25 mouse cellular contexts compared by ENCODE assay signal in genomic region chr5:150306497-150306896, GRCm38 (mm10).
A peak's percentile ranks its signal among the peaks of the same experiment; 100 is the strongest.
DNase-seq lines count a peak whose midpoint lies in the region; ATAC-seq and TF ChIP-seq lines count a peak whose summit lies in the region.
"Had no signal": no experiment of that assay in that cellular context is flagged by ENCODE, and none has a peak within 500 bp of the region (broad histone marks: within the 10 kb centered on the region; RNA-seq: fewer than 3 reads in every experiment).

No protein-coding gene starts in this region.

- no peak overlapping the region; the same call in 1 of the 2 replicates for H3K4me3 ChIP-seq in spleen, adult 2 months (ENCODE audit: extremely low read depth, insufficient read depth, insufficient read length)
- H3K4me3 ChIP-seq in bone marrow, adult 2 months (replicated peaks; ENCODE audit: control insufficient read depth, low read depth, low read length): no peak overlapping the region
- H3K4me3 ChIP-seq in kidney, adult 2 months (ENCODE audit: insufficient read depth, low read depth, low read length): no peak overlapping the region
- H3K4me3 ChIP-seq: embryonic facial prominence, embryonic 12.5 days; heart, embryonic 15.5 days; lung, embryonic 15.5 days; midbrain, embryonic 13.5 days; neural tube, embryonic 15.5 days had no signal

- peaks cover 2% of the 10 kb centered on the region; the same call in 1 of the 2 replicates for H3K36me3 ChIP-seq in spleen, adult 2 months (ENCODE audit: control insufficient read depth, insufficient read depth, low read length)
- no peaks in the 10 kb centered on the region for H3K36me3 ChIP-seq in kidney, adult 2 months (ENCODE audit: control insufficient read depth, insufficient read depth, low read length)
- H3K36me3 ChIP-seq: embryonic facial prominence, embryonic 12.5 days; lung, embryonic 15.5 days had no signal

- 26% methylated on average over 5 of the region's 5 CpGs for WGBS in spleen, adult 2 months
- WGBS in bone marrow, adult 2 months: 28% methylated on average over 5 of the region's 5 CpGs
- 85% methylated on average over 5 of the region's 5 CpGs for WGBS in kidney, adult 2 months

- H3K27ac ChIP-seq in spleen, adult 2 months (ENCODE audit: insufficient read depth, low read length): peak overlapping the region; percentile 84
- H3K27ac ChIP-seq in bone marrow, adult 2 months (ENCODE audit: control insufficient read depth, insufficient read depth, low read depth, low read length, poor library complexity): peak overlapping the region; percentile 61
- no peak overlapping the region for H3K27ac ChIP-seq in kidney, adult 2 months (ENCODE audit: insufficient read depth, low read depth, low read length)
- H3K27ac ChIP-seq: embryonic facial prominence, embryonic 12.5 days; heart, embryonic 15.5 days; kidney, postnatal 0 days; liver, embryonic 14.5 days; lung, embryonic 15.5 days; midbrain, embryonic 13.5 days; neural tube, embryonic 15.5 days had no signal

- TF ChIP-seq CTCF in spleen, adult 2 months (IDR thresholded peaks at IDR 0.05; ENCODE audit: extremely low read depth, insufficient read depth, insufficient read length, insufficient replicate concordance): no peak
- no peak for TF ChIP-seq CTCF in bone marrow, adult 2 months (IDR thresholded peaks at IDR 0.05; ENCODE audit: control insufficient read depth, insufficient read depth, low read length)
- no peak for TF ChIP-seq CTCF in kidney, adult 2 months (conservative IDR thresholded peaks at IDR 0.05; ENCODE audit: insufficient read depth, insufficient read length, low read depth, low read length)

- H3K4me1 ChIP-seq in spleen, adult 2 months (ENCODE audit: control insufficient read depth, insufficient read depth, insufficient read length): peaks cover 13% of the 10 kb centered on the region; the same call in 1 of the 2 replicates
- H3K4me1 ChIP-seq in bone marrow, adult 2 months (ENCODE audit: control insufficient read depth, insufficient read depth, low read length): peaks cover 2% of the 10 kb centered on the region; the same call in 1 of the 2 replicates
- no peaks in the 10 kb centered on the region for H3K4me1 ChIP-seq in kidney, adult 2 months (ENCODE audit: control insufficient read depth, insufficient read depth, low read length)
- H3K4me1 ChIP-seq: embryonic facial prominence, embryonic 12.5 days; lung, embryonic 15.5 days; midbrain, embryonic 13.5 days; neural tube, embryonic 15.5 days had no signal

- no peak for TF ChIP-seq POLR2A in spleen, adult 2 months (IDR thresholded peaks at IDR 0.05; ENCODE audit: low read depth, low read length)
- no peak for TF ChIP-seq POLR2A in bone marrow, adult 2 months (IDR thresholded peaks at IDR 0.05; ENCODE audit: borderline replicate concordance, control insufficient read depth, low read depth, low read length)
- no peak for TF ChIP-seq POLR2A in kidney, adult 2 months (IDR thresholded peaks at IDR 0.05; ENCODE audit: low read depth, low read length)

- peak; percentile 72 for ATAC-seq in megakaryocyte progenitor cell, adult 5-6 weeks (replicated peaks; ENCODE audit: poor library complexity)
- ATAC-seq: forebrain, embryonic 14.5 days; hindbrain, embryonic 16.5 days; midbrain, embryonic 13.5 days had no signal

- no peaks in the 10 kb centered on the region for H3K27me3 ChIP-seq in spleen, adult 2 months (ENCODE audit: control insufficient read depth, insufficient read depth, low read length)
- no peaks in the 10 kb centered on the region for H3K27me3 ChIP-seq in kidney, adult 2 months (replicated peaks; ENCODE audit: control insufficient read depth, insufficient read depth, low read length)
- H3K27me3 ChIP-seq: embryonic facial prominence, embryonic 12.5 days; heart, embryonic 15.5 days; lung, embryonic 15.5 days; midbrain, embryonic 13.5 days; neural tube, embryonic 15.5 days had no signal

- peak in 1 of 2 experiments; percentile 52 for DNase-seq in spleen, adult 2 months (ENCODE audit: low read depth in 1 of 2, low spot score in 2 of 2)
- no peak for DNase-seq in spleen, postnatal 10 days (ENCODE audit: low spot score in 2 of 2)
- no peak for DNase-seq in layer of hippocampus, postnatal 25 days (ENCODE audit: extremely low spot score in 1 of 2, low spot score in 1 of 2)
- no peak for DNase-seq in kidney, adult 2 months
- no peak for DNase-seq in heart, adult 18-20 months
- DNase-seq: adrenal gland, adult 8-10 months; cerebellum, adult 11 months; cerebellum, adult 9-10 months; cerebellum, postnatal 36 days; embryo, embryonic 11 days; gastrocnemius, postnatal 36 days; kidney, adult 8-10 months; liver; right cerebral cortex, postnatal 14 days had no signal
